Mouse (Mus musculus) heart, adult 18-20 months (tissue): ENCODE results near the gene Ssc5d. TPM values are rescaled to one million over a fixed set of nuclear protein-coding genes. Genes with fewer than 3 reads are reported as not detected.

ENCODE experiments used
- DNase-seq, 2 experiments: peaks; one replicate each; pipeline ENCODE4 v3.0.0; 2021 to 2022; ENCODE audit warnings: mixed read lengths in 1 of 2
- total RNA-seq, 2 experiments: library from RNA; stranded (reverse); gene quantifications; 2 replicates each; pipeline ENCODE4 v1.2.3; 2021

Gene Ssc5d
- total RNA-seq, 2 experiments from 2014 or later = 2.0 to 2.4 TPM

DNA sequence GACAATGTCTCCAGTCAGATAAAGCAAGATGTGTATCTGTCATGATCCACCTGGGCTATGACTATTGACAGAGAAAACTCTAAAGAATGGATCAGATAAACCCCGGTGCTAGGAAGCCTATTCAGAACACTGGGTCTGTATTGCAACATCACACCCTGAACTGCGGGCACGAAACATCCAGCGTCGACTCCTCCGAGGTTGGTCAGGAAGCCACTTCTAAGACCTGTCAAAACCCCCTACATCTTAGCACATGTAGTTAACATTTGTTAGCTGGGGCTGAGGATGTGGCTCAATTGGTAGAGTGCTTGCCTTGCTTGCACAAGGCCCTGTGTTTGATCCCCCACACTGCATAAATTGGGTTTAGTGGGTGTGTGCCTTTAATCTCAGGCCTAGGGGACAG is 22.8 kb downstream of the Ssc5d start:
- DNase-seq = no peak

DNA sequence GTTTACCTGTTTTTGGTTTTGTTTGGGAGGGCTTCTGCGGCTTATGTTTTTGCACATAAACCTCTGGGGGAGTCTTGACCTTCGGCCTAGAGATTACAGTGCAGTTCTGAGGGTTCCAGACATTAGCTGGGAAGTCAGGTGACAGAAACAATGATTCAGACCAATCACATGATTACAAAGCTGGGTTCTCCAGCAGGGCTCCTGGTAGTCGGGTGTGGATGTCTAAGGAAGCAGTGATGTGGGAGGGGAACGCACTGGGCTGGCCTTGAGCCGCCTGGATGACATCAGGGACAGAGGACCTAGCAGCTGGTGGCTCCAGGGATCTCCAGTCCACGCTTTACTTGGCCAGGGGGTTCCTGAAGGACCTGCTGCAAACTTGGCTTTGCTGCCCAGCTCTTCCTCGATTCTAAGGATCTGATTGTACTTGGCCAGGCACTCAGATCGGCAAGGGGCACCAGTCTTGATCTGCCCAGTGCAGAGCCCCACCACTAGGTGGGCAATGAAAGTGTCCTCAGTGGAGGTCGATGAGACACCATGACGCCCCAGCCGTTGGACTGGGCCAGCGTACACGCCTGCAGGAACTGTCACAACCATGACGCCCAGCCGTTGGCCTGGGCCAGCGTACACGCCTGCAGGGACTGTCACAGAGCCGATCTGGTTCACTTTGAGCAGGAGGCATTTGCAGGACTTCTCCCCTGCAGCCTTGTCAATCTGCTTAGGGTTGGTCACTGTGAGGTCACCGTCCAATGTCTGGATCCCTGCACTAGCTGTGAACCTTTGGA is 25.2 kb downstream of the Ssc5d start:
- DNase-seq = peak; percentile 45 to 69

DNA sequence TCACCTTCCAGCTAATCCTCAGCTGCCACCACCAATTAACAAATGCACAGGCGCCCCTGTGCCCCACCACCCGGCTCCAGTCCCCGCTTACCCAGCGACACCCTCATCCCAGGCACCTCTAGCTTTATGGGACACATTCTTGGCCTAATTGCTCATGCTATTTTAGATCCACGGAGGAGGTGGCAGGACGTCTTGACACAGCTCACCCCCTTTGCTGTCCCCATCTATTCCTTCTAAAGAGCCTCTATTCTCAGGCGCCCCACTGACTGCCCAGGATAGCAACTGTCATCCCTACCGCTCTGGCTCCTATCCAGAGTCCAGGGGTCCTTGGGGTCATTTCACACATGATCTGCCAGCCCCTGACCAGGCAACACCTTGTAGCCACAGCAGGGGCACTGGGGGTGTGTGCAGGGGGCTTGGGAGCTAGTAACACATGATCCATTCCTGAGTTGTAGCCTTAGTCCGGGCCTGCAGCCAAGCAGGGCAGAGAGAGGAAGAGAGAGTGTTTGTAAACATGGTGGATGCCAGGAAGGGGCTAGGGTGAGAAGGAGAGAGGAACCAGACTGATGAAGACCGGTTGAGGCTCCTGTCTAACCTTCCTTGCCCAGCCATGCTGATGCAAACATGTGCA is 28.3 kb downstream of the Ssc5d start:
- DNase-seq = peak; percentile 32 to 50

DNA sequence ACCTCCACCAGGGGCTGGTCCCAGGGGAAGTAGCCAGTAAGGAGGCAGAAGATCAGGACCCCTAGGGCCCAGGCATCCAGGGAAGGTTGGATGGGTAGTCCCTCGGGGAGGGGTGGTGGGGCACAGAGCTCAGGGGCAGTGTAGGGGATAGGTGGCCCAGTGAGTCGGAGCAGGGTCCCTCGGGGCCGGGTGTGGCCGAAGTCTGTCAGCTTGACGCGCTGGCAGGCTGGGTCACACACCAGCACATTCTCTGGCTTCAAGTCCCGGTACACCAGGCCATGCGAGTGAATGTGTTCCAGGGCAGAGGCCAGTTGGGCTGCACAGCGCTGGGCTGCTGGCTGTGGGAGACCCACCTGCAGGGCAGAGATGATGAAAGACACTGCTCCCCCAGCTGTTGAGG is 31.8 kb downstream of the Ssc5d start:
- DNase-seq = no peak

DNA sequence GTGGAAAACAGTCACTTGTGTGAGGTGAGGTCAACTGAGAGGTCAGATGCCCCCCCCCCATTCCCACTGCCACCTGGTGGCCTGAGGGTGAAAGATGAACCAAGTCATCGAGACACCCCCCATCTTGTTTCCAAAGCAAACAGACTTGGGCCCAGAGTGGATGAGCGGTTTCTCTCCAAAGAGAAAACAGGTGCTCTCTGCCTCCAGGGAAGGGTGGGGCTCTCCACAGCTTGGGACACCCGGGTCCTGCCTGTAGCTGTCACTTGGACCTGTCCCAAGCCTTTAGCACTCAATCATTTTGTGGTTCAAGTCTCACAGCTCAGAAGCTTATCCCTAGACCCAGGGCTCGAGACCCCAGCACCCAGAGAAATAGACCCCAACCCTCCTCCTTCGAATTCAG is 37.9 kb downstream of the Ssc5d start:
- DNase-seq = no peak

DNA sequence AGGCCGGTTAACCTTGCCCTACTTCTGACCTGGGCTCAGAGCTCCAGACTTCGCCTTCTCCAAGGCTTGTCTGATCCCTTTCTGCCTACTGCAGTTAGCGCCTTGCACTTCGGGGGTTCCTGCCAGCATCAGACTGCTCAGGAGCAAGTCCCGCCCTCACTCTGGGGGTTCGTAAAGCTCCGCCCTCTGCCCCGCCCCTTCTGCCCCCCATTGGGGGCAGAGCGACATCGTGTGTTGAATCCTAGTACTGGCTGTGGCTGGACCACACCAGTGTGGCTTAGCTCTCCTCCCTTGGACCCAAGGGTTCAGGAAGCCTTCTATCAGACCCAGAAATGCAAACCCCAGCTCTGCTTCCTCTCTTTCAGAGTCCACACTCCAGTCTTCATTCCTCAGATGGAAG is 38.7 kb downstream of the Ssc5d start, which contains the start of gene Sbk2:
Sbk2 (minus strand) TSS at position 135 of the 400 bp plus-strand sequence.
- peak; percentile 83 to 91 for DNase-seq

DNA sequence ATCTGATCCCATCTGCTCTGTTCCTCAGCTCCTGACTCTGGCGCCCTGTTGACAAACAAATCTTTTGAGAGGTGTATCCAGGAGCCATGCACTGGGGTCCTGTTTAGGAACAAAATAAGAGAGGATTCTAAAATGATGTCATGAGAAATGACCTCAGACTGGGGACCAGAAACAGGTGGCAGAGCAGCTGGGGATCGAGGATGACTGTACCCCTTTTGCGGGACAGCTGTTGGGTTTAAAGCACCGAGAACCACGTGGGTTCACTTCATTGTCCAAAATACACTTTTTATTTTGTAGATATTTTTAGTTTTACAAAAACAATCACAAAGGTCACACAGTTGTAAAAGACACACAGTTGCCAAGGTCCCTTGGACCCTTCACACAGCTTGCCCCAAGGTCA is 39.4 kb downstream of the Ssc5d start:
- no peak for DNase-seq

DNA sequence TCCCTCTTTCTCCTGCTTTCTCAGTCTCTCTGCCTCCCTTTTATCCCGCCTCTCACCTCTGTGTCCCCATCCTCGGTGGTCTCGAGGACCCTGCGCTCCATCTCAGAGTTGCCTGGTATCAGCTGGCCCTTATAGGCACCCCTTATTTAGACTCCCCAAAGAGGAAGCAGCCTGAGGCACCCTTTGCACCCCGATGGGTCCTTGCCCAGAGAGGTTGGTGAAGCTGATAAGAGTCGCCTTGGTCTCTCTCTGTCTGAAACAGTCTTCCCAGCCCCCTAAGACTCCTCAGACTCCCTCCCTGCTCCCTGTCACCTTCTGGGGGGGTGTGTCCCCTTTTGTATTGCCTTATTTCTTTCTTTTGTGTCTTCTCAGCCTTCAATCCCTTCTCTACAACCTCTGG is 45.5 kb downstream of the Ssc5d start, which contains the start of gene Sbk3:
Sbk3 (minus strand) TSS at position 101 of the 400 bp plus-strand sequence.
- DNase-seq = no peak

DNA sequence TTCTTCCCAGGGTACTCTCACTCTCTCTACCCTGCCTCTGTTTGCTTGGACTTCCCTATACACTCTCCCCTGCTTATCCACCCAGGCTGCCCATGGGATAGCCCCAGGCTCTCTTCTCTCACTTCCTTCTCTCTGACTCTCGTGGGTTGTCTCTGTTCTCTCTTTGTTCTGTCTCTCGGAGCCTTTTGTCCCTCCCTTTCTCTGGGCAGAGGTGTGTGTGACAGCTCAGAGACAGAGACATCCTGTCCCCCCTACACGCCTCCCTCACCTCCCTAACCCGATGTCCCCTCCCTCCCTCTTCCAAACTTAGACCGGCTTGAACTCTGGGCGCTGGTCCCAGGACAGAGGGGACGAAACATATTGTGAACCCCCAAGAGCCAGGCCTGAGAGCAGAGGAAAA is 46.1 kb downstream of the Ssc5d start:
- DNase-seq = peak; percentile 66 to 79

DNA sequence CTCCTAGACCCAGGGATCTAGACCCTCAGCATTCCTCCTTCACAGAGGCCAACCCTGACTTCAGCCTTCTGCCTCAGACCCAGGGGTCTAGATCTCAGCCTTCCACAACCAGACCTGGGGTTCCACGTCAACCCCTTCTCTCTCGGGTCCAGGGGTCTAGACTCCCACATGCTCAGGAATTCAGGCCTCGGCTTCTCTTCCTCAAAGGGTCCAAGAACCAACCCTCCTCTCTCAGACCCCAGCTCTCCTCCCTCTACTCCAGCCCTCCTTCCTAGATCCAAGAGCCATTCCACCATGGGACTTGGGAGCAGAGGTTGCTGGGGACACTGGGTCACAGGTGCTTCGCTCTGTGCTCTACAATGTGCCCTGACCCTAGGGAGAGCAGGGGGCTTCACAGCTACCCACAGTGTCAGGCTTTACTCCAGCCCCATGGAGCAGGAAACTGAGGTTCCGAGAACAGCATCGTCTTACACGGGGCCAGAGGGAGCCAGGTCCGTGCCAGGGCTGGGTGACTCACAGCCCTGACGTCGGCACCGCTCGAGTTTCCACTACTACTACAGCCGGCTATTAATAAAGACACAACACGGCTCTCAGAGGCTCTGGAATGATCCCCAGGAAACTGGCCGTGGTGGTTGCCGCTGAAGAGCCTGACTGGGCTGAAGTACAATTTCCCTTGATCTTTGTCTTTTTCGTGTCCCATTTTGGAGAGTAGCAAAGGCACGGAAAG is 46.9 kb downstream of the Ssc5d start:
- peak; percentile 79 to 86 for DNase-seq

DNA sequence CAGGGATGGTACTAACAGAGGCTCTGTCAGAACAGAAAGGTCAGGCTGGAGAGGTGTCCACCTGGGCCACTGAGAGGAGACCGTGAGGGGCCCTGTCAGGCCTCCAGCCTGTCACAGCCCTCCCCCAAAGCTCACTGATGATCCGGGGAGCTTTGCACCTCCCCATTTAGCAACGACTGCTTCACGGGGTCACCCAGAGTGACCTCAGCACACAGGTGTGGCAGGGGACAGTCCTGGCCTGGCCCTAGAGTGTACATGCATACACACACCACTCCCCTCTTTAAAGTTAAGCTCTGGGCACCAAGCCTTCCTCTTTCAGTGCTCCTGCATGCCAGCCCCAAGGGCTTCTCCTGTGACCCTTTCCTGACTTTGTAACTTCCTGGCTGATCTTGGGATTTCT is 49.9 kb downstream of the Ssc5d start:
- DNase-seq = no peak

DNA sequence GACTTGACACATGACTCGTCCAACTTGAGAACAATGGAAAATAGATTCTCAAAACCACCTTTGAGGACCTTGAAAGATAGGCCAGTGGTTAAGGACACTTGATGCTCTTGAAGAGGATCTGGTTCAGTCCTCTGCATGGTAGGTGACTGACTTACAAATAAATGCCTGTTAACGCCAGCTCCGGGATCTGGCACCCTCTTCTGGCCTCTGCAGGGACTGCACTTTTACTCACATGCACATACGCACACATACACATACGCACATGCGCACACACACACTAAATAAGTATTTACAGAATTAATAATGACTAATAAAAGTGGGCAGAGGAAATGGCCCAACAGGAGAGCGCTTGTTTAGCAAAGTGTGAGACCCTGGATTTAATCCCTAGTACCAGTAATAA is 51.2 kb downstream of the Ssc5d start:
- DNase-seq = no peak

DNA sequence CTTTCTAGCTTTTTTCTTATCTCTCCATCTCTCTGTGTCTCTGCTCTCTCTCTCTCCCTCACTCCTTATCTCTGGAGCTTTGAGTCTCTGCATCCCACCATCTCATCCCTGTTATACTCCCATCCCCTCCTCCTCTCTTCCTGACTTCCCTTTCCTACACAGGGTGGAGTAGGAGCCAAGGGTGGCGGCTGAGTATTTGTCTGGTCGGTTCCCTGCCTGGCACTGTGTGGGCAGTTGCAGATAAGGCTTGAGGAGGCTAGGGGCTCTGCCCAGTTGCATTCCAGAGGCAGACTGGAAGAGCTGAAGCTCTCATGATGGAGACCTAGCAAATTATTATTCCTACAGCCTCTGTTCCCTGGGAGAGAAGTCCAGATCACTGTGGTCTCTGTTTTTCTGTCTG is 62.7 kb downstream of the Ssc5d start:
- no peak for DNase-seq

DNA sequence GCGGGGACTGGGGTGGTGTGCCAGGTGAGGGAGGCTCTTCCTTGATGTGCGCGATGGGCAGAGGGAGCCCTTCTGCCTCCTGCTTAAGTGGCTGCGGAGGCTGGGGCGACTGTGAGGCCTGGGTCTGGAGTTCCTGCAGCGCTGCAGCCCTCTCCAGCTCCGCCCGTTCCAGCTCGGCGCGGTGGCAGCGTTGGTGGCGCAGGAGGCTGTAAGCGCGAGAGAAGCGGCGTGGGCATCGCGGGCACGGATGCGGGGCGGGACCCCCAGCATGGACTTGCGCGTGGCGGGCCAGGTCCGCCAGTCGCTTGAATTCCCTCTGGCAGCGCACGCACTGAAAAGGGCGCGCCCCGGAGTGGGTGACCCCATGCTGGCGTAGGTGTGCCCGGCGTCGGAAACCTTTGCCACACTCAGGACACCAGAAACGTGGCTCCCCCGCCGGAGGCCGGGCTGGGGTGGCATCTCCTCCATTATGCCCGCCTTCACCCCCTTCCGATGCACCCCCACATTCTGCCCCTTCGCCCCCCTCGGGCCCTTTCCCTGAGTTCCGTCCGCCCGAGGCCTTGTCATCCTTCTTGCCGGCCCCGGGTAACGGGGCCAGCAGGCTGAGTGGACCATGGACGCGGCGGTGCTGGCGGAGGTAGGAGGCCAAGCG is 67.9 kb downstream of the Ssc5d start:
- no peak for DNase-seq

DNA sequence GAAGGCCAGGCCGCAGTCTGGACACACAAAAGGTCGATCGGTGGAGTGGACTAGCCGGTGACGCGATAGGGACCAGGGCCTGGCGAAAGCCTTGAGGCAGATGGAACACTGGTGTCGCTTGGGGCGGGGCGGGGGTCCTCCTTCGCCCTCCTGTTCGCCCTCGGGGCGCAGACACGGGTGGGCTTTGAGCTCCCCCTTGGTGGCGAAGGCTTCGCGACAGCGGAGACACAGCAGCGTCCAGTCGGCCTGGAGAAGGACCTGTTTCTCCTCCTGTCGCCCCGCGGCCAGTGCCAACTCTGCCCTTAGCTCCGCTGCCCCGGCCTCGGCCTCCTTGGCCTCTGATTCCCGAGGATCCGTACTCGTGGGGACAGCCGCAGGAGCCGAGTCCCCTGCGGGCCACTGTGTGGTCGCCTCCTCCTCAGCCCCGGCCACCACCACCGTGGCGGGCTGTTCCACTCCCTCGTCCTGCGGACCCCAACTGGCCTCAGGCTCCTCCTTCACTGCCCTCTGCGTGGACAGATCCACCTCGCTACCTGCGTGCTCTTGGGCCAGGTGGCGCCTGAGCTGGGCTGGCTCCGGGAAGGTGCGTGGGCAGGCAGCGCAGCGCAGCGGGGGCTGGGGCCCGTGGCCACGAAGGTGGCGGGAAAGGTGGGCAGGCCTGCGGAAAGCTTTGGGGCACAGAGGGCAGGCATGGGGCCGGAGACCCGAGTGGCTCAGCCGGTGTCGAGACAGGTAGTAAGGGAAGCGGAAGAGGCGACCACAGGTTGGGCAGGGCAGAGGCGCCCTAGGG is 68.6 kb downstream of the Ssc5d start:
- no peak for DNase-seq

Other genes with a start within 250 kb of the Ssc5d start
- 10 to 100 TPM; 33.8 to 38.5 TPM for gene Hspbp1, start 240.7 kb upstream of the Ssc5d start, total RNA-seq
- gene Brsk1, start 235.2 kb upstream of the Ssc5d start, total RNA-seq = 1 to 10 TPM; 1.1 to 1.2 TPM
- gene Tmem150b, start 200.5 kb upstream of the Ssc5d start, total RNA-seq = under 1 TPM in 1 of 2 experiments, not detected in 1; 0.10 TPM
- gene Kmt5c, start 185.7 kb upstream of the Ssc5d start, total RNA-seq = 10 to 100 TPM in 1 of 2 experiments, 1 to 10 TPM in 1; 9.6 to 10.0 TPM
- gene Cox6b2, start 172.7 kb upstream of the Ssc5d start, total RNA-seq = 1 to 10 TPM; 1.4 to 2.3 TPM
- gene Fam71e2, start 154.5 kb upstream of the Ssc5d start, total RNA-seq = not detected
- gene Il11, start 142.9 kb upstream of the Ssc5d start, total RNA-seq = not detected
- not detected for gene Tmem190, start 142.8 kb upstream of the Ssc5d start, total RNA-seq
- gene Tmem238, start 136.1 kb upstream of the Ssc5d start, total RNA-seq = 1 to 10 TPM; 2.4 to 5.4 TPM
- gene Rpl28, start 132.9 kb upstream of the Ssc5d start, total RNA-seq = 100 to 1,000 TPM; 468 to 578 TPM
- 100 to 1,000 TPM in 1 of 2 experiments, 10 to 100 TPM in 1; 93.4 to 105 TPM for gene Ube2s, start 113.2 kb upstream of the Ssc5d start, total RNA-seq
- not detected for gene Shisa7, start 81.1 kb upstream of the Ssc5d start, total RNA-seq
- gene Isoc2b, start 55.5 kb upstream of the Ssc5d start, total RNA-seq = 1 to 10 TPM; 3.5 to 6.3 TPM
- gene Isoc2a, start 48.6 kb upstream of the Ssc5d start, total RNA-seq = 10 to 100 TPM; 55.3 to 57.3 TPM
- not detected for gene Gm36210, start 19.3 kb upstream of the Ssc5d start, total RNA-seq
- gene Zfp628, start 10.6 kb upstream of the Ssc5d start, total RNA-seq = 1 to 10 TPM; 5.3 to 6.4 TPM
- 1 to 10 TPM; 4.2 to 6.1 TPM for gene Nat14, start 3.8 kb upstream of the Ssc5d start, total RNA-seq
- gene Sbk2, start 38.6 kb downstream of the Ssc5d start, total RNA-seq = 10 to 100 TPM; 25.9 to 30.0 TPM
- 10 to 100 TPM; 37.3 to 39.0 TPM for gene Sbk3, start 45.4 kb downstream of the Ssc5d start, total RNA-seq
- 10 to 100 TPM; 11.0 to 12.6 TPM for gene Zfp579, start 70.4 kb downstream of the Ssc5d start, total RNA-seq
- gene Zfp524, start 88.6 kb downstream of the Ssc5d start, total RNA-seq = 10 to 100 TPM in 1 of 2 experiments, 1 to 10 TPM in 1; 9.2 to 11.8 TPM
- gene Fiz1, start 88.9 kb downstream of the Ssc5d start, total RNA-seq = 10 to 100 TPM; 16.2 to 17.0 TPM
- not detected for gene Gm44973, start 89.7 kb downstream of the Ssc5d start, total RNA-seq
- gene Zfp865, start 94.6 kb downstream of the Ssc5d start, total RNA-seq = 10 to 100 TPM; 11.5 to 14.0 TPM
- gene Ccdc106, start 94.8 kb downstream of the Ssc5d start, total RNA-seq = under 1 TPM in 1 of 2 experiments, not detected in 1; 0.20 TPM
- gene 4632433K11Rik, start 108.3 kb downstream of the Ssc5d start, total RNA-seq = not detected
- gene Zfp784, start 112.7 kb downstream of the Ssc5d start, total RNA-seq = 1 to 10 TPM; 5.1 to 5.5 TPM
- gene Zfp580, start 125.8 kb downstream of the Ssc5d start, total RNA-seq = 1 to 10 TPM; 4.2 TPM
- gene U2af2, start 136.4 kb downstream of the Ssc5d start, total RNA-seq = 10 to 100 TPM; 67.1 to 68.1 TPM
- 100 to 1,000 TPM; 183 to 191 TPM for gene Epn1, start 154.4 kb downstream of the Ssc5d start, total RNA-seq
- gene Rfpl4, start 191.2 kb downstream of the Ssc5d start, total RNA-seq = not detected
- 1 to 10 TPM; 7.5 to 8.3 TPM for gene Rasl2-9, start 200.2 kb downstream of the Ssc5d start, total RNA-seq
- gene Vmn1r55, start 223.9 kb downstream of the Ssc5d start, total RNA-seq = not detected